Mouse (Mus musculus) frontal cortex, postnatal 36 days (tissue): ENCODE measurements around the gene Tut4.

ENCODE experiments used
- DNase-seq, 2 experiments: peaks; one replicate each; pipeline ENCODE4 v3.0.0; 2022; ENCODE audit warnings: low spot score in 2 of 2

Gene Tut4

DNA sequence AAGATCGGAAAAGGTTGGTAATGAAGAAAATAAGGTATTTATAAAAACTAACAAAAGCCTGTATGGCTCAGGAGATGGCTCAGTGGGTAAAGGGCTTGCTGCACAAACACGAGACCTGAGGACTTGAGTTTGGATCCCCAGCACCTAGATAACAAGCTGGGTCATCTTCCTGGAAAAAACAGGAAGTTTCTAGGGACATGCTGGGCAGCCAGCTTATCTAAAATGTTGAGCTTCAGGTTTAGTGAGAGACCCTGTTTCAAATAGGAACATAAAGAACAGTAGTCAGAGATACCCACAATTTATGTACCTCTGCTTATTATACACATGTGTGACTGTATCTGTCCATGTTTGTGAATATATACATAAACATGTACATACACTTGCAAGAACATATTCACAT, 43.8 kb downstream of the Tut4 start:
- DNase-seq: no peak

GRCm38 (mm10) chr4:108539701-108540100, 80.5 kb downstream of the Tut4 start:
- no peak for DNase-seq

DNA sequence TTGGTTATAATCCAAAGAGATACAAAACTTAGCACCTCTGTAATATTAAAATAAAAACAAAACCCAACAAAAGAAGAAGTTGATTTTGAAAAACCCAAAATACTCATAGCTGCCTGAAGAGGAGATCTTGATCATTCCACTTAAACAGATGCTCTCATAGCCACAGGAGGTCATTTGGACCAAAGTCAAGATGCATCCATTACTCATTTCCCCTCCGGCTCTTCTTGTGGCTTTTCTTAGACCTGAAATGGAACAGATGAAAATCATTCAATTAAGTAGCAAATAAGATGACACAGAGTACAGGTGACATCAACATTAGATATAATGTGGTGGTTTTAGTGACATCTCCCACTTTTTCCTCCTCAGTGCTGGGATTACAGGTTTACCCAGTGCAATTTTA, 105.8 kb downstream of the Tut4 start:
- DNase-seq: no peak

- DNase-seq: no peak
Observed at GRCm38 (mm10) chr4:108572644-108573043, 113.4 kb downstream of the Tut4 start.

GRCm38 (mm10) chr4:108578840-108579742, 119.9 kb downstream of the Tut4 start, which contains the start of the genes Prpf38a and Orc1:
Prpf38a (minus strand) TSS chr4:108579336.
Orc1 (plus strand) TSS chr4:108579423.
- DNase-seq: peak; percentile 97 to 99

GRCm38 (mm10) chr4:108579743-108580411, 120.7 kb downstream of the Tut4 start:
- no peak for DNase-seq

DNA sequence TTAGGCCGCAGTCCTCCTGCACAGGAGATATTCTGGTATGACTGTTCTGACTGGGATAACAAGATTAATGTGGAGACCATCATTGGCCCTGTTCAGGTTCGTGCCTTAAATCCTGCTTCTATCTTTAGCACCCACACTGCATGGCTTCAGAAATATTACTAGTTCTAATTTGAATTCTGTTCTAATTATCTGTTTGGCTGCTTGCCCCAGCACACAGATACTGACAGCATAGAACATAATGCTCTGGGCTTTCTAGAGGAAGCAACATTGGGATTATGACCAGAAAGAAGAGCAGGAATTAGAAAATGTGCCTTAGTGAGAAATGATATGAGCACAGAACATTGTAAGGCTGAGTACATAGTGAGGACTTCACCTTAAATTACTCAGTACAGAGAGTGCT, 134.2 kb downstream of the Tut4 start:
- DNase-seq: peak in 1 of 2 experiments; percentile 6

- no peak for DNase-seq
Observed at GRCm38 (mm10) chr4:108595785-108596184, 136.6 kb downstream of the Tut4 start.

DNA sequence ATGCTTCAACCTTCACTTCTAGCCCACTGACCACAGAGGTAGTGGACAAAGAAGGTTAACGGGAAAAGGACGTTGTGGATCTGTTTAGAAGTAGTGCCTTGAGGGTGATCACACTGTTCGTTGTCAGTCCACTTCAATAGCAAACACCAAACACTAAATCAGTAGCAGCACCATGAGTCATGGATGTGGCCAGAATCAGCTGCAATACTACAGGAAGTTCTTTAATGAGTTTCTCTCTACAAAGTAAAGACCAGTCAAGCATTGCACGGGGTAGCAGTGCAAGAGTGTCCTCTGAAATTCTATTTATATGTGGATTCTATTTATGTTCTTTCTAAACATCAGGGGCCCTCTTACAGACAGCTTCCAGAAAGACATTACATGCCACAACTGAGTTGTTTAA, 139.1 kb downstream of the Tut4 start:
- DNase-seq: no peak

DNA sequence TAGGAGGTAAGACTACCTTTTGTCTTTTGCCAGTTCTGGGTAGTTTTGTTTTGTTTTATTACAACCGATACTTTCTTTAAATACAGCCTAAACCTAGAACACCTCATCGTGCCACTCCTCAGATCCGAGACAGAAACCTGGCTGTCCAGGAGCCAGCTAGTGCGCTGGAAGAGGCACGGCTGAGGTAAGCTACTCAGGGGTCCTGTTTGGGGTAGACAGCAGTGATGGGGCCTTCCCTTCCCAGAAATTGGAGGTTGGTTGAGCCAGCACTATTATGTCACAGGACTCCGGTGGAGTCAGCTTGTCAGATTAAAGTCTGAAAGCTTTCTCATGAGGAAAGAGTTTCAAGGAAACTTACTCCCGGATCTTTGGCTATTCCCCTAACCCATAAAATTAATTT, 142.6 kb downstream of the Tut4 start:
- no peak for DNase-seq

DNA sequence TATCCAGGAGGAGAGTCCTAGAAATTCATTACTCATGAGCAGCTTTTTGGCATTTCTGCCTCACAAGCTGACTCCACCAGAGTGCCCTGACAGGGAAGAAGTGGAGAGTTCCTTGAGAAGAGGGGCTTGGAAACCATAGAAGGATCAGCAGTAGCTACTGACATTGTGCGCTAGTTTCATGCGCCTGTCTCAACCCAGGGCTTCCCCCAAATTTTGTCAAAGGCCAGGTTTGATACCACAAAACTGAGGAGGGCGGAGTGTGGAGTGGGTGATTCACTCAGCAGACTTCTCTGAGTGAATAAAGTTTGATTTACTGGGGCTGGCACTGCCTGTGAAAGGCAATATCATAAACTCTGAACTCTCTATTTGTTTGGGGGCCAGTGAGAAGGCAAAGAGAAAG, 149.4 kb downstream of the Tut4 start:
- no peak for DNase-seq
